Mouse (Mus musculus) lung, embryonic 16.5 days (tissue): ENCODE measurements around the gene Hcar2. TPM values are rescaled to one million over a fixed set of nuclear protein-coding genes. Genes with fewer than 3 reads are reported as not detected.

ENCODE experiments used
- ATAC-seq: fragments of 200-750 bp; cut with Nextera tagmentation; 2 replicates; pipeline ENCODE4 v1.8.0; 2017; ENCODE audit warnings: low read depth, mild to moderate bottlenecking, moderate library complexity
- H3K27ac ChIP-seq: fragments of 300-500 bp; sonication (generic); 2 replicates; pipeline ENCODE4 v1.5.1; 2014; ENCODE audit warnings: mild to moderate bottlenecking, control low read depth, low read length
- H3K27me3 ChIP-seq: fragments of 300-500 bp; sonication (generic); 2 replicates; pipeline ENCODE4 v1.6.1; 2014; ENCODE audit warnings: low read depth, low read length, mixed read lengths; ENCODE audit not compliant: control insufficient read depth, insufficient read depth
- H3K36me3 ChIP-seq: fragments of 300-500 bp; sonication (generic); 2 replicates; pipeline ENCODE4 v1.6.1; 2014; ENCODE audit warnings: low read length; ENCODE audit not compliant: control insufficient read depth, insufficient read depth
- H3K4me1 ChIP-seq: fragments of 300-500 bp; sonication (generic); replicated peaks from 2 replicates; pipeline ENCODE4 v1.6.1; 2014; ENCODE audit warnings: low read length, mixed read lengths; ENCODE audit not compliant: control insufficient read depth, insufficient read depth
- H3K4me2 ChIP-seq: fragments of 300-500 bp; sonication (generic); 2 replicates; pipeline ENCODE4 v1.6.1; 2014; ENCODE audit warnings: low read depth, low read length, control low read depth
- H3K4me3 ChIP-seq: fragments of 300-500 bp; sonication (generic); 2 replicates; pipeline ENCODE4 v1.5.1; 2014; ENCODE audit warnings: mild to moderate bottlenecking, low read length, control low read depth
- H3K9ac ChIP-seq: fragments of 300-500 bp; sonication (generic); 2 replicates; pipeline ENCODE4 v1.6.1; 2014; ENCODE audit warnings: low read length, control low read depth
- H3K9me3 ChIP-seq: fragments of 300-500 bp; sonication (generic); 2 replicates; pipeline ENCODE4 v1.6.1; 2016; ENCODE audit warnings: low read length; ENCODE audit not compliant: control insufficient read depth
- WGBS: fragments of 180-500 bp; shearing (Covaris S2); extraction: QIAGEN DNeasy Blood & Tissue Kit; methylation state at CpG from one replicate; pipeline ENCODE4 v1.1.7; 2014; 5-methylcytosine and 5-hydroxymethylcytosine counted together
- polyA plus RNA-seq: library from polyadenylated mRNA; unstranded; fragments of >200 nt; fragmentation: Nextera tagmentation; extraction: Ambion mirVana; gene quantifications from 2 replicates; pipeline ENCODE4 v1.2.1, GENCODE M21; 2015

The Hcar2 gene
- polyA plus RNA-seq, 1 experiment from 2014 or later: 0.30 TPM

DNA sequence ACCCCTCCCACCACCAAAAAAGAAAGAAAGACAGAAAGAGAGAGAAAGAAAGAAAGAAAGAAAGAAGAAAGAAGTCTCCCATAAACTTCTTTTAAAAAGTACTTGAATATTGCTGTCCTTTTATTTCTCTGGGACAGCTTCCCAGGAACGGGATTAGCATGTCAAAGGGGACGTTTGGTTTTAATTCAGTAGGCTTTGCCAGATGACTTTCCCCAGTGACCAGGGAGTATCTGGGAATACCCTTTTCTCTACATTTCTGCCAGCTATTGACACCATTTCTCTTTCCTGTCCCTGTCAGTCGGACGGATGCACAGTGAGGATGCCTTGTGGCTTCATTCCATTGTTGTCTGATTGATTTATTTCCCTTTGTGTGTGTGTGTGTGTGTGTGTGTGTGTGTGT, 21.5 kb downstream of the Hcar2 start:
- 61% methylated on average over 4 of the region's 4 CpGs for WGBS
- Histone ChIP-seq H3K27ac (no peak overlapping the region), H3K27me3 (no peaks in the 10 kb centered on the region), H3K9ac (no peak overlapping the region), H3K36me3 (no peaks in the 10 kb centered on the region), H3K4me1 (peaks cover 7% of the 10 kb centered on the region), H3K4me2 (no peak overlapping the region), H3K9me3 (no peaks in the 10 kb centered on the region), H3K4me3 (no peak overlapping the region)
- ATAC-seq: no peak

- H3K27ac ChIP-seq: no peak overlapping the region
- no peaks in the 10 kb centered on the region for H3K36me3 ChIP-seq
- no peak overlapping the region for H3K9ac ChIP-seq
- no peak for ATAC-seq
- 57% methylated on average over 3 of the region's 3 CpGs for WGBS
- no peaks in the 10 kb centered on the region for H3K9me3 ChIP-seq
- H3K4me2 ChIP-seq: no peak overlapping the region
- no peaks in the 10 kb centered on the region for H3K27me3 ChIP-seq
- H3K4me1 ChIP-seq: peaks cover 7% of the 10 kb centered on the region
- H3K4me3 ChIP-seq: no peak overlapping the region
These were observed 22.4 kb downstream of the Hcar2 start for GRCm38 (mm10) chr5:123842935-123843282.

DNA sequence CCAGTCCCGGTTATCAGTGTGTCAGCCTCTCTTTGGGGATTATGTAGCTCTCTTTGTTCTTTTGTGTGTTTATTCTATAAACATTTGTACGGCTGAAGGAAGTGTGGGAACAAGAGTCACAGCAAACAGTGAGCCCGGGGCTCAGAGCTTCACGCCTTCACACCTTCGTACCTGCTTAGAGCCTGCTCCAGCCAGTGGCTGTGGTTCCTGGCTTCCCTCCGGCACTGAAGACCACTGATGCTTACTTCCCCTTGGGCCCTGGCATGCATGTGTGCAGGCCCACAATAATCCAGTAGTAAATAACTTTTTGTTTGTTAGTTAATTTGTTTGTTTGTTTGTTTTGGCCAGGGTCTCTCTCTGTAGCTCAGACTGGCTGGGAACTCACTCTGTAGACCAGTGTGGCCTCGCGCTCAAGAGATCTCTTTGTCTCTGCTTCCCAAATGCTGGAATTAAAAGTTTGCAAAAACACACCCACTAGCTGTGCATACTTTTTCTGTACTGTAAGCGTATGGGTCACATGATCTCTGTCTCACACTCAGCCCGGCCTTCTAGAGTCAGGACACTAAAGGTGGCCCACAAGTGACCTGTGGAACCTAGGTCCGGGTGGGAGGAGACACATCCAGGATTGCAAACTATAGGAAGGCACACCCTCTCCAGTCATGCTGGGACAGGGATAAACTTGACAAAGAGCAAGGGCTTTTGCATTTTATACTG, 22.9 kb downstream of the Hcar2 start:
- Histone ChIP-seq H3K36me3 (no peaks in the 10 kb centered on the region), H3K27ac (no peak overlapping the region), H3K9ac (no peak overlapping the region)

GRCm38 (mm10) chr5:123837371-123837770, 27.9 kb downstream of the Hcar2 start:
- no peaks in the 10 kb centered on the region for H3K27me3 ChIP-seq
- H3K27ac ChIP-seq: no peak overlapping the region
- H3K9me3 ChIP-seq: no peaks in the 10 kb centered on the region
- WGBS: 30% methylated on average over 4 of the region's 4 CpGs
- no peak for ATAC-seq
- no peak overlapping the region for H3K4me3 ChIP-seq
- peaks cover 6% of the 10 kb centered on the region for H3K4me1 ChIP-seq
- H3K36me3 ChIP-seq: no peaks in the 10 kb centered on the region
- no peak overlapping the region for H3K4me2 ChIP-seq
- no peak overlapping the region for H3K9ac ChIP-seq

More for the DNA sequence above, 22.9 kb downstream of the Hcar2 start:
- Histone ChIP-seq H3K9me3 (no peaks in the 10 kb centered on the region), H3K4me1 (peaks cover 7% of the 10 kb centered on the region), H3K27me3 (no peaks in the 10 kb centered on the region), H3K4me2 (no peak overlapping the region), H3K4me3 (no peak overlapping the region)
- WGBS: 37% methylated on average over 11 of the region's 11 CpGs
- ATAC-seq: peak; percentile 41; the same call in 1 of the 2 replicates

DNA sequence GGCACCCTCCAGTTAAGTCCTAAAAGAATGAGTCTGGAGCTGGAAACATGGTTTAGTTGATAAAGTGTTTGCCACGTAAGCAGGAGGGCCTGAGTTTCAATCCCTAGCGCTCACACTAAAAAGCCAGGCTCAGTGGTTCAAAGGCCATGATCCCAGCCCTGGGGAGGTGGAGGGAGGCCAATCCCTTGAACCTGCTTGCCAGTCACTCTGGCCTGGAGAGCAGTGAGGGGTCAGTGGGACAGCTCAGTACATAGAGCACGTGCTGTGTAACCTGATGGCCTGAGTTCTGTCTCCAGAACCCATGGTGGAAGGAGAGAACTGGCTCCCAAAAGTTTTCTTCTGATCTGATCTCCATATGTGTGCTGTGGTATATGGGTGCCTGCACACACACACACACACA, 30.5 kb downstream of the Hcar2 start:
- no peaks in the 10 kb centered on the region for H3K9me3 ChIP-seq
- H3K4me3 ChIP-seq: no peak overlapping the region
- no peaks in the 10 kb centered on the region for H3K36me3 ChIP-seq
- no peak for ATAC-seq
- H3K4me2 ChIP-seq: no peak overlapping the region
- 69% methylated on average over 3 of the region's 3 CpGs for WGBS
- no peaks in the 10 kb centered on the region for H3K27me3 ChIP-seq
- H3K9ac ChIP-seq: no peak overlapping the region
- H3K27ac ChIP-seq: no peak overlapping the region
- H3K4me1 ChIP-seq: no peaks in the 10 kb centered on the region

DNA sequence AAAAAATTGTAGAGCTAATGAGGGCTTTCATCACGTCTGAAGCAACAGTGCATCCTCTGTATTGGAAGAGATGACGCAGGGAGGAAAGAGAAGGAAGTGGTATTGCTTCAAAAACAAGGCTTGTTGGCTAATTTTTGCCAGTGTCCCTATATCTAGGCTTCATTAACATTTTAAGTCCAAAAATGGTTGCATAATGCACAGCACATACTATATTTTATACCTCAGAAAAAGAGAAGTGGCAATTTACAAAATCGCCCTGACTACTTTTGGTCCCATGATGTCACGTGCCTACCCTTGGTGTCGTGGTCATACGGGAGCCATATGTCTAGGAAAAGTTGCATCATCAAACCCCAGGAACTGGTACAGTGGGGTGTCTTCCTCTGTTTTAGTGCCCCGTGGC, 33.0 kb downstream of the Hcar2 start:
- Histone ChIP-seq H3K4me1 (no peaks in the 10 kb centered on the region), H3K9ac (no peak overlapping the region), H3K4me3 (no peak overlapping the region), H3K27me3 (no peaks in the 10 kb centered on the region), H3K4me2 (no peak overlapping the region), H3K27ac (no peak overlapping the region), H3K36me3 (no peaks in the 10 kb centered on the region), H3K9me3 (no peaks in the 10 kb centered on the region)
- WGBS: 83% methylated on average over 7 of the region's 7 CpGs
- ATAC-seq: no peak

GRCm38 (mm10) chr5:123827659-123828091, 37.6 kb downstream of the Hcar2 start:
- H3K9me3 ChIP-seq: no peaks in the 10 kb centered on the region
- no peaks in the 10 kb centered on the region for H3K27me3 ChIP-seq
- no peak overlapping the region for H3K4me2 ChIP-seq
- WGBS: 61% methylated on average over 6 of the region's 6 CpGs
- no peak overlapping the region for H3K27ac ChIP-seq
- H3K4me1 ChIP-seq: no peaks in the 10 kb centered on the region
- H3K4me3 ChIP-seq: no peak overlapping the region
- no peak overlapping the region for H3K9ac ChIP-seq
- ATAC-seq: no peak
- H3K36me3 ChIP-seq: no peaks in the 10 kb centered on the region

DNA sequence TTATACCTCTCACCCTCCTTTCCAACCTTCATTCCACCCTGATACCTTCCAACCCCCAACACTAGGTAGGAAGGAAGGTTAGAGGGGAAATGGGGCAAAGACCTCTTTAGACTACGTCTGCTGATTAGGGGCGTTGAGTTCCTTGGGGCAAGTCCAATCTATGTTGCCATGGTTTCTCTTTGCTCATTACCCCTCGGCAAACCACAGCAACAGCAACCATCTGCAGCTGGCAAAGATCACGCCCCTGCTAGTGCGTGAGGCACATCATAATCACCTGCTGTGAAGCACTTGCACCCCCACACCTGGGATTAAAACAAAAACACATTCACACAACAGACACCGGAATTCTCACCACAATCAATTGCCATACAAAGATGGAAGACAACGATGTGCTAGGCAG, 42.6 kb downstream of the Hcar2 start:
- Histone ChIP-seq H3K27ac (no peak overlapping the region), H3K27me3 (no peaks in the 10 kb centered on the region), H3K4me1 (no peaks in the 10 kb centered on the region), H3K4me2 (no peak overlapping the region), H3K36me3 (peaks cover 12% of the 10 kb centered on the region; the same call in 1 of the 2 replicates), H3K4me3 (no peak overlapping the region), H3K9me3 (no peaks in the 10 kb centered on the region), H3K9ac (no peak overlapping the region)
- ATAC-seq: no peak
- WGBS: 72% methylated on average over 7 of the region's 7 CpGs

GRCm38 (mm10) chr5:123821264-123821571, 44.1 kb downstream of the Hcar2 start:
- H3K27ac ChIP-seq: no peak overlapping the region
- no peaks in the 10 kb centered on the region for H3K27me3 ChIP-seq
- no peaks in the 10 kb centered on the region for H3K4me1 ChIP-seq
- no peaks in the 10 kb centered on the region for H3K9me3 ChIP-seq
- H3K36me3 ChIP-seq: peaks cover 12% of the 10 kb centered on the region; the same call in 1 of the 2 replicates
- no peak overlapping the region for H3K4me2 ChIP-seq
- WGBS: 82% methylated on average over 3 of the region's 3 CpGs
- H3K9ac ChIP-seq: no peak overlapping the region
- no peak for ATAC-seq
- H3K4me3 ChIP-seq: no peak overlapping the region
